ENCODE assay signal across 11 mouse cellular contexts in genomic region chr12:71885717-71886116, GRCm38 (mm10). TPM values are rescaled to one million over a fixed set of nuclear protein-coding genes. Genes with fewer than 3 reads are reported as not detected.
A peak's percentile ranks its signal among the peaks of the same experiment; 100 is the strongest.
DNase-seq lines count a peak whose midpoint lies in the region; ATAC-seq lines count a peak whose summit lies in the region.
"Had no signal": no experiment of that assay in that cellular context is flagged by ENCODE, and none has a peak within 500 bp of the region (broad histone marks: within the 10 kb centered on the region; RNA-seq: fewer than 3 reads in every experiment).

No protein-coding gene starts in this region.

- no peak for ATAC-seq in forebrain, embryonic 15.5 days (replicated peaks)
- ATAC-seq: CD4-positive, CD25-positive, alpha-beta regulatory T cell, adult 4 months had no signal

- no peaks in the 10 kb centered on the region for H3K36me3 ChIP-seq in forebrain, embryonic 15.5 days
- H3K36me3 ChIP-seq: embryonic facial prominence, embryonic 12.5 days had no signal

- 92% methylated on average over 4 of the region's 4 CpGs for WGBS in forebrain, embryonic 15.5 days

- no peaks in the 10 kb centered on the region for H3K9me3 ChIP-seq in forebrain, embryonic 15.5 days
- H3K9me3 ChIP-seq: embryonic facial prominence, embryonic 12.5 days had no signal

- intact Hi-C loops in heart, postnatal 10 days (cut with DNase I), result loop anchor here (2.0 to 5.0 kb wide), 3 partner anchors 51 to 97 kb away; partner anchors contain the start of gene Daam1

- peaks cover 28% of the 10 kb centered on the region for H3K4me1 ChIP-seq in forebrain, embryonic 15.5 days

- peak; percentile 51 for DNase-seq in gastrocnemius, postnatal 25 days
- no peak for DNase-seq in gastrocnemius, adult 8-10 months (ENCODE audit: low spot score in 2 of 2)
- peak; percentile 31 for DNase-seq in adrenal gland, adult 8-10 months
- DNase-seq in heart, postnatal 10 days, result peak; percentile 66 to 76
- peak; percentile 72 for DNase-seq in lung, postnatal 10 days
- no peak for DNase-seq in right cerebral cortex, postnatal 25 days
- no peak for DNase-seq in spleen, adult 12 weeks (ENCODE audit: low spot score)
- DNase-seq: midbrain, embryonic 14.5 days had no signal

- H3K27ac ChIP-seq in forebrain, embryonic 15.5 days (replicated peaks), result no peak overlapping the region
- H3K27ac ChIP-seq: embryonic facial prominence, embryonic 12.5 days had no signal

- no peak overlapping the region for H3K4me3 ChIP-seq in forebrain, embryonic 15.5 days
- H3K4me3 ChIP-seq: embryonic facial prominence, embryonic 12.5 days had no signal

- H3K9ac ChIP-seq in forebrain, embryonic 15.5 days (replicated peaks), result no peak overlapping the region
- H3K9ac ChIP-seq: embryonic facial prominence, embryonic 12.5 days had no signal

- H3K27me3 ChIP-seq in forebrain, embryonic 15.5 days, result no peaks in the 10 kb centered on the region
- H3K27me3 ChIP-seq: embryonic facial prominence, embryonic 12.5 days had no signal

- no peak overlapping the region for H3K4me2 ChIP-seq in forebrain, embryonic 15.5 days (replicated peaks)
- H3K4me2 ChIP-seq: embryonic facial prominence, embryonic 12.5 days had no signal

RNA-seq across cellular contexts. Expression of gene Daam1, which starts 54.8 kb away (rescaled TPM):
- total RNA-seq in gastrocnemius, postnatal 25 days (2021), result 10 to 100 TPM; 10.4 to 13.8 TPM
- 10 to 100 TPM in 1 of 4 experiments, 1 to 10 TPM in 3; 7.7 to 10.4 (median 8.8) TPM for total RNA-seq in gastrocnemius, adult 8-10 months (2022)
- total RNA-seq in adrenal gland, adult 8-10 months (2022), result 10 to 100 TPM; 22.6 to 28.0 (median 26.9) TPM
- total RNA-seq in heart, postnatal 10 days (2021), result 10 to 100 TPM; 70.7 to 86.4 TPM
- 23.7 and 25.6 TPM in 2 replicates for polyA plus RNA-seq in forebrain, embryonic 15.5 days (2015; fragmentation: Nextera tagmentation; extraction: Ambion mirVana)

Comparison
In these comparisons a context has a peak if more than half of its experiments do, and no peak if none do; other contexts are left out.
1. DNase-seq: peak in gastrocnemius, postnatal 25 days (single experiment), adrenal gland, adult 8-10 months (single experiment), heart, postnatal 10 days (2 of 2) and lung, postnatal 10 days (single experiment); none in gastrocnemius, adult 8-10 months (0 of 2), right cerebral cortex, postnatal 25 days (single experiment) and spleen, adult 12 weeks (single experiment).